In the genomic region with DNA sequence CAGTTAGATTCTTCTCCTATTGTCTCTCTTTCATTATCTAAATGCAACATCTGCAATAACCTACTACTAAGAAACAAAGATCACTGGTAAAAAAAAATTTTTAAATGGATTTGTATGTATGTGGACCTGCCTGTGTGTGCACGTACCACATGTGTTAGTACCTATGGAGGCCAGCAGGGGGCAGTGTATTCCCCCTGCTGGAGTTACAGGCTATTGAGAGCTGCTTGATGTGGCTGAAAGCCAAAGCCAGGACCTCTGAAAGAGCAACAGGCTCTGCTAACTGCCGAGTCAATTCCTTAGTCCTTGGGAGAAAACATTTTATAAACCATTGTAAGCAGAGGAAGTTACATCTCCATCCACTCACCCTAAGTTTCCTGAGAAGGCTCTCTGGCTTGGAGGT, we compare ENCODE assay signal across 8 mouse cellular contexts. TPM values are rescaled to one million over a fixed set of nuclear protein-coding genes. Genes with fewer than 3 reads are reported as not detected.
DNase-seq lines count a peak whose midpoint lies in the region; ATAC-seq and TF ChIP-seq lines count a peak whose summit lies in the region.

No protein-coding gene starts in this region.

- 0 out of 2 replicates have a peak, but pooled peaks cover 5% of the 10 kb centered on the region for H3K4me1 ChIP-seq in intestine, postnatal 0 days (replicated peaks; ENCODE audit: control insufficient read depth, insufficient read depth, low read length)
- H3K4me1 ChIP-seq in intestine, embryonic 16.5 days (ENCODE audit: control insufficient read depth, insufficient read depth, low read length) = peaks cover 18% of the 10 kb centered on the region
- H3K4me1 ChIP-seq in embryonic facial prominence, embryonic 14.5 days (ENCODE audit: control insufficient read depth, insufficient read depth, low read length) = no peaks in the 10 kb centered on the region
- peaks cover 6% of the 10 kb centered on the region for H3K4me1 ChIP-seq in liver, postnatal 0 days (ENCODE audit: insufficient read depth)

- H3K36me3 ChIP-seq in intestine, postnatal 0 days (ENCODE audit: control insufficient read depth, insufficient read depth) = no peaks in the 10 kb centered on the region
- no peaks in the 10 kb centered on the region for H3K36me3 ChIP-seq in intestine, embryonic 16.5 days (ENCODE audit: control insufficient read depth, insufficient read depth, low read length)
- H3K36me3 ChIP-seq in embryonic facial prominence, embryonic 14.5 days (ENCODE audit: control insufficient read depth, insufficient read depth, low read length) = no peaks in the 10 kb centered on the region
- H3K36me3 ChIP-seq in liver, postnatal 0 days (replicated peaks; ENCODE audit: insufficient read depth, low read length) = no peaks in the 10 kb centered on the region

- TF ChIP-seq CTCF in intestine, postnatal 0 days (IDR thresholded peaks at IDR 0.05; ENCODE audit: low read depth) = peak; percentile 89
- peak; percentile 80 for TF ChIP-seq CTCF in liver, postnatal 0 days (IDR thresholded peaks at IDR 0.05; ENCODE audit: low read depth)

- H3K4me3 ChIP-seq in intestine, postnatal 0 days (ENCODE audit: low read depth, low read length) = no peak overlapping the region
- no peak overlapping the region for H3K4me3 ChIP-seq in intestine, embryonic 16.5 days (ENCODE audit: low read length)
- no peak overlapping the region for H3K4me3 ChIP-seq in embryonic facial prominence, embryonic 14.5 days (ENCODE audit: low read depth, low read length)
- no peak overlapping the region for H3K4me3 ChIP-seq in liver, postnatal 0 days (ENCODE audit: low read depth, low read length)

- no peak for TF ChIP-seq EP300 in liver, postnatal 0 days (IDR thresholded peaks at IDR 0.05; ENCODE audit: low read depth)

- H3K27ac ChIP-seq in intestine, postnatal 0 days (ENCODE audit: low read depth, low read length) = no peak overlapping the region
- H3K27ac ChIP-seq in intestine, embryonic 16.5 days (ENCODE audit: low read length) = no peak overlapping the region
- no peak overlapping the region for H3K27ac ChIP-seq in embryonic facial prominence, embryonic 14.5 days (replicated peaks; ENCODE audit: low read depth, low read length)
- no peak overlapping the region for H3K27ac ChIP-seq in liver, postnatal 0 days (ENCODE audit: low read depth)

- 0 out of 2 replicates have a peak, but pooled peaks cover 2% of the 10 kb centered on the region for H3K9me3 ChIP-seq in intestine, postnatal 0 days (ENCODE audit: control insufficient read depth)
- H3K9me3 ChIP-seq in intestine, embryonic 16.5 days (ENCODE audit: control insufficient read depth, low read length) = no peaks in the 10 kb centered on the region
- no peaks in the 10 kb centered on the region for H3K9me3 ChIP-seq in embryonic facial prominence, embryonic 14.5 days (ENCODE audit: control insufficient read depth, low read length)
- peaks cover 5% of the 10 kb centered on the region; the same call in 1 of the 2 replicates for H3K9me3 ChIP-seq in liver, postnatal 0 days (ENCODE audit: low read length)

- no peak for ATAC-seq in intestine, postnatal 0 days
- ATAC-seq in intestine, embryonic 16.5 days = no peak
- ATAC-seq in embryonic facial prominence, embryonic 14.5 days (ENCODE audit: low read depth) = no peak
- no peak for ATAC-seq in liver, postnatal 0 days
- ATAC-seq in megakaryocyte-erythroid progenitor cell, adult 5-6 weeks (replicated peaks; ENCODE audit: low FRiP score, low TSS enrichment, poor library complexity, severe bottlenecking) = no peak

- DNase-seq in 3T3-L1 (ENCODE audit: low read depth, low spot score) (peak; percentile 40), ES-CJ7 (ENCODE audit: low read depth, low spot score) (peak; percentile 73)
- peak; percentile 73 for DNase-seq in embryonic facial prominence, embryonic 14.5 days (ENCODE audit: low spot score)
- peak; percentile 42 for DNase-seq in liver, postnatal 0 days
- peak; percentile 61 for DNase-seq in thymus, postnatal 25 days

- no peak overlapping the region for H3K4me2 ChIP-seq in intestine, postnatal 0 days (replicated peaks; ENCODE audit: low read depth)
- no peak overlapping the region for H3K4me2 ChIP-seq in intestine, embryonic 16.5 days (ENCODE audit: low read depth, low read length)
- H3K4me2 ChIP-seq in embryonic facial prominence, embryonic 14.5 days (ENCODE audit: low read depth, low read length) = no peak overlapping the region
- H3K4me2 ChIP-seq in liver, postnatal 0 days (ENCODE audit: low read depth, low read length) = no peak overlapping the region

- no peaks in the 10 kb centered on the region for H3K27me3 ChIP-seq in intestine, postnatal 0 days (replicated peaks; ENCODE audit: control insufficient read depth, insufficient read depth, low read length)
- no peaks in the 10 kb centered on the region for H3K27me3 ChIP-seq in intestine, embryonic 16.5 days (replicated peaks; ENCODE audit: control insufficient read depth, insufficient read depth, low read length)
- H3K27me3 ChIP-seq in embryonic facial prominence, embryonic 14.5 days (replicated peaks; ENCODE audit: control insufficient read depth, insufficient read depth, low read length) = no peaks in the 10 kb centered on the region
- no peaks in the 10 kb centered on the region for H3K27me3 ChIP-seq in liver, postnatal 0 days (ENCODE audit: insufficient read depth, low read length)

- no peak overlapping the region for H3K9ac ChIP-seq in intestine, postnatal 0 days (ENCODE audit: low read depth, low read length)
- no peak overlapping the region for H3K9ac ChIP-seq in intestine, embryonic 16.5 days (ENCODE audit: low read depth, low read length)
- H3K9ac ChIP-seq in embryonic facial prominence, embryonic 14.5 days (ENCODE audit: low read depth, low read length) = no peak overlapping the region
- H3K9ac ChIP-seq in liver, postnatal 0 days (replicated peaks) = no peak overlapping the region

- 57% methylated on average over 2 of the region's 2 CpGs for WGBS in intestine, postnatal 0 days
- 53% methylated on average over 2 of the region's 2 CpGs for WGBS in intestine, embryonic 16.5 days
- 49% methylated on average over 2 of the region's 2 CpGs for WGBS in embryonic facial prominence, embryonic 14.5 days
- 48% methylated on average over 2 of the region's 2 CpGs for WGBS in liver, postnatal 0 days (ENCODE audit: insufficient replicate concordance)

RNA-seq across cellular contexts. Expression of a gene that starts 10.6 kb away (rescaled TPM):
- 44.9 and 49.1 TPM in 2 replicates for polyA plus RNA-seq in intestine, postnatal 0 days (2015; fragmentation: Nextera tagmentation; extraction: Ambion mirVana)
- polyA plus RNA-seq in intestine, embryonic 16.5 days (2015; fragmentation: Nextera tagmentation; extraction: Ambion mirVana) = 56.0 and 63.0 TPM in 2 replicates
- polyA plus RNA-seq in embryonic facial prominence, embryonic 14.5 days (2014; fragmentation: Nextera tagmentation; extraction: Ambion mirVana) = 57.8 and 62.1 TPM in 2 replicates
- 32.9 and 35.7 TPM in 2 replicates for polyA plus RNA-seq in liver, postnatal 0 days (2015; fragmentation: Nextera tagmentation; extraction: Ambion mirVana)
- total RNA-seq in megakaryocyte-erythroid progenitor cell, adult 5-6 weeks (2014; fragmentation: Nextera tagmentation) = 2.7 and 6.2 TPM in 2 replicates
- total RNA-seq in megakaryocyte-erythroid progenitor cell, adult 5-6 weeks (2017) = 3.3 and 3.8 TPM in 2 replicates

RNA-seq across cellular contexts. Expression of a gene that starts 55.3 kb away (rescaled TPM):
- 0.72 and 0.73 TPM in 2 replicates for polyA plus RNA-seq in intestine, postnatal 0 days (2015; fragmentation: Nextera tagmentation; extraction: Ambion mirVana)
- polyA plus RNA-seq in intestine, embryonic 16.5 days (2015; fragmentation: Nextera tagmentation; extraction: Ambion mirVana) = 4.3 and 4.7 TPM in 2 replicates
- 112 and 149 TPM in 2 replicates for polyA plus RNA-seq in embryonic facial prominence, embryonic 14.5 days (2014; fragmentation: Nextera tagmentation; extraction: Ambion mirVana)
- polyA plus RNA-seq in liver, postnatal 0 days (2015; fragmentation: Nextera tagmentation; extraction: Ambion mirVana) = 14.7 and 18.7 TPM in 2 replicates
- total RNA-seq in megakaryocyte-erythroid progenitor cell, adult 5-6 weeks (2014; fragmentation: Nextera tagmentation) = not detected in 2 replicates
- not detected in 2 replicates for total RNA-seq in megakaryocyte-erythroid progenitor cell, adult 5-6 weeks (2017)
